Mouse (Mus musculus) lung, adult 2 months (tissue): Measurements from ENCODE around the gene Spint3.

ENCODE experiments used
- CTCF ChIP-seq: fragments of 200-500 bp; IDR thresholded peaks from 2 replicates; pipeline ENCODE4 v1.5.1; 2011; ENCODE audit warnings: mild to moderate bottlenecking, low read length, control low read depth; ENCODE audit not compliant: insufficient read depth
- POLR2A ChIP-seq: fragments of 200-500 bp; IDR thresholded peaks from 2 replicates; pipeline ENCODE4 v1.6.1; 2011; ENCODE audit warnings: low read depth, mild to moderate bottlenecking, control low read depth, low read length, borderline replicate concordance; ENCODE audit errors: extremely low read depth

- no peak for TF ChIP-seq POLR2A
- 0 out of 2 replicates have a peak, but pooled peaks have one; percentile 6 for TF ChIP-seq CTCF
Observed at GRCm38 (mm10) chr2:164566997-164567396, 6.3 kb downstream of the Spint3 start.
